Mouse (Mus musculus): Measurements from ENCODE around the gene Rbfox2.

DNA sequence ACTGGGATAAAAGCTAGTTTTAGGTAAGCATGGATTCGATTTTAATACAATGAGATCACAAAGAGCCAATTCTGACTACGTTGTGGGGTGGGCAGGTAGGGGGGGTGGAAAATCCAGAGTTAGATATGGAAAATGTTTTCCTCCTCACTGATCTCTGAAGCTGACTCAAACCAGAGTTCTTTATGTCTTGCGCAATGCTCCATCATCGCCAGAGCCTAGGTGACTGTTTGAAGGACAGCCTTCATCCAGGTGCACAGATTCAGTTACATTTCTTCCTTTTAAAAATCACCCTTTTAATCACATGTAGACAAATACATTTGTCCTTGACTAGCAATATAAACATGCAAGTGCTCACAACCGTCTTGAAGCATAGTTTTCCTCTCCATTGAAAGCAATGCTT is 62.2 kb downstream of the Rbfox2 start:
- no peak for TF ChIP-seq EP300 (IDR thresholded peaks at IDR 0.05; ENCODE audit: low read depth)
- no peak for TF ChIP-seq CTCF (IDR thresholded peaks at IDR 0.05; ENCODE audit: low read depth)

Measured in liver, embryonic 14.5 days (tissue).